Comparison of ENCODE assay signal across 8 mouse cellular contexts in the genomic region with DNA sequence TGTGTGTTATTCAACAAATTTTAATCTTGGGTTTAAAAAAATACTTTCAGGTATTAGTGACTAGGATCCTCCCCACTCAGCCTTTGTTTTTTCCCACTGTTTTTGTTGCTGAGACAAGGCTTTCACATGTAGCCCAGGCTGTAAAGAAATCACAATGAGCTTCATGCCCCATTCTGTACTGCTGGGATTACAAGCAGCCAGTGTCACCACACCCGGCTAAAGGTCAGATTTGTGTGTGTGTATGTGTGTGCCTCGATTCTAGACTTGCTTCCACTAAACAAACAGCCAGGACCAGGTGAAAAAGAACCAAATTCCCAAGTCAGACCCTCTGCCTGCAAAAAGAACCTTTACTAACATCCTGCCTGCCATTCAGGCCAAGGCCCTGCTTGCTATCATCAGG. TPM values are rescaled to one million over a fixed set of nuclear protein-coding genes. Genes with fewer than 3 reads are reported as not detected.
DNase-seq lines count a peak whose midpoint lies in the region; ATAC-seq lines count a peak whose summit lies in the region.

No protein-coding gene starts in this region.

- H3K4me2 ChIP-seq in heart, embryonic 11.5 days = peak overlapping the region; percentile 97
- peak overlapping the region; percentile 93 for H3K4me2 ChIP-seq in hindbrain, embryonic 15.5 days
- peak overlapping the region; percentile 97 for H3K4me2 ChIP-seq in midbrain, embryonic 13.5 days (replicated peaks)

- WGBS in heart, embryonic 11.5 days (ENCODE audit: insufficient replicate concordance) = 63% methylated on average over 2 of the region's 2 CpGs
- 71% methylated on average over 2 of the region's 2 CpGs for WGBS in hindbrain, embryonic 15.5 days
- WGBS in midbrain, embryonic 13.5 days = 43% methylated on average over 2 of the region's 2 CpGs

- peaks cover 17% of the 10 kb centered on the region for H3K4me1 ChIP-seq in heart, embryonic 11.5 days (ENCODE audit: control insufficient read depth, insufficient read depth, low read length)
- H3K4me1 ChIP-seq in hindbrain, embryonic 15.5 days (replicated peaks) = peaks cover 23% of the 10 kb centered on the region
- H3K4me1 ChIP-seq in midbrain, embryonic 13.5 days (replicated peaks) = peaks cover 34% of the 10 kb centered on the region

- no peaks in the 10 kb centered on the region; the same call in 1 of the 2 replicates for H3K36me3 ChIP-seq in heart, embryonic 11.5 days (ENCODE audit: control insufficient read depth, insufficient read depth, low read length)
- no peaks in the 10 kb centered on the region for H3K36me3 ChIP-seq in hindbrain, embryonic 15.5 days
- no peaks in the 10 kb centered on the region for H3K36me3 ChIP-seq in midbrain, embryonic 13.5 days

- H3K4me3 ChIP-seq in heart, embryonic 11.5 days (ENCODE audit: low read depth, low read length) = peak overlapping the region; percentile 100
- H3K4me3 ChIP-seq in hindbrain, embryonic 15.5 days = peak overlapping the region; percentile 78
- peak overlapping the region; percentile 99 for H3K4me3 ChIP-seq in midbrain, embryonic 13.5 days (replicated peaks)

- H3K27ac ChIP-seq in heart, embryonic 11.5 days (ENCODE audit: low read depth, low read length) = no peak overlapping the region
- H3K27ac ChIP-seq in hindbrain, embryonic 15.5 days (replicated peaks) = no peak overlapping the region
- no peak overlapping the region for H3K27ac ChIP-seq in midbrain, embryonic 13.5 days

- intact Hi-C loops in heart, postnatal 14 days (cut with DNase I) = no loop called here
- intact Hi-C loops in left cerebral cortex, postnatal 25 days (cut with DNase I) = no loop called here

- no peak for ATAC-seq in heart, embryonic 11.5 days (replicated peaks; ENCODE audit: insufficient number of reproducible peaks, low FRiP score, low TSS enrichment)
- no peak for ATAC-seq in hindbrain, embryonic 15.5 days (ENCODE audit: low FRiP score, low read depth)
- ATAC-seq in midbrain, embryonic 13.5 days = no peak

- H3K9me3 ChIP-seq in heart, embryonic 11.5 days (replicated peaks; ENCODE audit: control insufficient read depth, low read length) = no peaks in the 10 kb centered on the region
- H3K9me3 ChIP-seq in hindbrain, embryonic 15.5 days = no peaks in the 10 kb centered on the region
- no peaks in the 10 kb centered on the region for H3K9me3 ChIP-seq in midbrain, embryonic 13.5 days

- peak overlapping the region; percentile 100 for H3K9ac ChIP-seq in heart, embryonic 11.5 days (ENCODE audit: low read depth, low read length)
- H3K9ac ChIP-seq in hindbrain, embryonic 15.5 days = 0 out of 2 replicates have a peak overlapping the region, but pooled peaks have one; percentile 85
- H3K9ac ChIP-seq in midbrain, embryonic 13.5 days (replicated peaks) = peak overlapping the region; percentile 98

- no peak for DNase-seq in heart, postnatal 14 days
- DNase-seq in Muller cell, postnatal 12 days (ENCODE audit: inconsistent ontology term) = peak; percentile 5
- DNase-seq in adrenal gland, adult (ENCODE audit: inconsistent age in 2 of 2, low spot score in 1 of 2) = no peak
- no peak for DNase-seq in left cerebral cortex, postnatal 25 days (ENCODE audit: low spot score in 2 of 2)
- DNase-seq in spleen, postnatal 4 days (ENCODE audit: low spot score in 2 of 2) = no peak

- no peaks in the 10 kb centered on the region for H3K27me3 ChIP-seq in heart, embryonic 11.5 days (ENCODE audit: control insufficient read depth, insufficient read depth, low read length)
- no peaks in the 10 kb centered on the region for H3K27me3 ChIP-seq in hindbrain, embryonic 15.5 days
- no peaks in the 10 kb centered on the region for H3K27me3 ChIP-seq in midbrain, embryonic 13.5 days

RNA-seq across cellular contexts. Expression of a gene that starts 1.8 kb away (rescaled TPM):
- 72.8 and 94.6 TPM in 2 replicates for polyA plus RNA-seq in heart, embryonic 11.5 days (2014; fragmentation: Nextera tagmentation; extraction: Ambion mirVana)
- total RNA-seq in heart, postnatal 14 days (2021) = 100 to 1,000 TPM; 129 to 138 TPM
- polyA plus RNA-seq in hindbrain, embryonic 15.5 days (2015; fragmentation: Nextera tagmentation; extraction: Ambion mirVana) = 37.3 and 39.2 TPM in 2 replicates
- polyA plus RNA-seq in midbrain, embryonic 13.5 days (2015; fragmentation: Nextera tagmentation; extraction: Ambion mirVana) = 52.1 and 52.7 TPM in 2 replicates
- total RNA-seq in left cerebral cortex, postnatal 25 days (2021) = 100 to 1,000 TPM; 124 to 128 TPM

RNA-seq across cellular contexts. Expression of a gene that starts 19.7 kb away (rescaled TPM):
- polyA plus RNA-seq in heart, embryonic 11.5 days (2014; fragmentation: Nextera tagmentation; extraction: Ambion mirVana) = 337 and 363 TPM in 2 replicates
- total RNA-seq in heart, postnatal 14 days (2021) = 10 to 100 TPM; 81.7 to 82.4 TPM
- 235 and 255 TPM in 2 replicates for polyA plus RNA-seq in hindbrain, embryonic 15.5 days (2015; fragmentation: Nextera tagmentation; extraction: Ambion mirVana)
- 252 and 266 TPM in 2 replicates for polyA plus RNA-seq in midbrain, embryonic 13.5 days (2015; fragmentation: Nextera tagmentation; extraction: Ambion mirVana)
- total RNA-seq in left cerebral cortex, postnatal 25 days (2021) = 10 to 100 TPM; 88.4 to 99.8 TPM

RNA-seq across cellular contexts. Expression of a gene that starts 47.9 kb away (rescaled TPM):
- 11.8 and 12.4 TPM in 2 replicates for polyA plus RNA-seq in heart, embryonic 11.5 days (2014; fragmentation: Nextera tagmentation; extraction: Ambion mirVana)
- 10 to 100 TPM in 1 of 2 experiments, 1 to 10 TPM in 1; 9.9 to 12.0 TPM for total RNA-seq in heart, postnatal 14 days (2021)
- 25.0 and 26.1 TPM in 2 replicates for polyA plus RNA-seq in hindbrain, embryonic 15.5 days (2015; fragmentation: Nextera tagmentation; extraction: Ambion mirVana)
- polyA plus RNA-seq in midbrain, embryonic 13.5 days (2015; fragmentation: Nextera tagmentation; extraction: Ambion mirVana) = 22.7 and 25.3 TPM in 2 replicates
- 10 to 100 TPM; 27.0 to 27.9 TPM for total RNA-seq in left cerebral cortex, postnatal 25 days (2021)
